Mouse (Mus musculus) forelimb bud, embryonic 11.5 days (tissue): ENCODE data around the gene Cdkn2d.
"Not testable (repeated sequence)": the region's sequence is repeated elsewhere in the genome, so short reads cannot be mapped to it uniquely, and the experiment has no call there.

ENCODE experiments used
- DNase-seq: peaks from one replicate; pipeline ENCODE4 v3.0.0-alpha.2; 2012; ENCODE audit warnings: low read depth, low spot score

The Cdkn2d gene

DNA sequence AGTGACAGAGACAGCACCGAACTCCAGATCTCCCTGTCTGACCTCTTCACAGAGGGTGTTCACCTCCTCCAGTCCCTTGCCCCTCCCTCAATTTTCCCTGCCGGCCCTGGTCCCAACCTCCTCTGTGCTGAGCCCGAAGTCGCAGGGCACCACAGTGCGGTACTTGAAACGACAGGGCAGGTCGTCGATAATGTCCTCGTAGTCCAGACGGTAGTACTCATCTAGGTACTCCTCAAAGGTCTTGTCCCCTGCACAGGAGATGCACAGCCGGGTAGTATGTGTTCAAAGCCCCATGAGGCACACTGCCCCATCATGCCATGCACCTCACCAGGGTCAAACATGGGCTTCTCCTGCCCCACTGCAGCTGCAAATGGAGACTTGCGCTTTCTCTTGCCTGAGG is 15.5 kb downstream of the Cdkn2d start:
- DNase-seq = no peak

DNA sequence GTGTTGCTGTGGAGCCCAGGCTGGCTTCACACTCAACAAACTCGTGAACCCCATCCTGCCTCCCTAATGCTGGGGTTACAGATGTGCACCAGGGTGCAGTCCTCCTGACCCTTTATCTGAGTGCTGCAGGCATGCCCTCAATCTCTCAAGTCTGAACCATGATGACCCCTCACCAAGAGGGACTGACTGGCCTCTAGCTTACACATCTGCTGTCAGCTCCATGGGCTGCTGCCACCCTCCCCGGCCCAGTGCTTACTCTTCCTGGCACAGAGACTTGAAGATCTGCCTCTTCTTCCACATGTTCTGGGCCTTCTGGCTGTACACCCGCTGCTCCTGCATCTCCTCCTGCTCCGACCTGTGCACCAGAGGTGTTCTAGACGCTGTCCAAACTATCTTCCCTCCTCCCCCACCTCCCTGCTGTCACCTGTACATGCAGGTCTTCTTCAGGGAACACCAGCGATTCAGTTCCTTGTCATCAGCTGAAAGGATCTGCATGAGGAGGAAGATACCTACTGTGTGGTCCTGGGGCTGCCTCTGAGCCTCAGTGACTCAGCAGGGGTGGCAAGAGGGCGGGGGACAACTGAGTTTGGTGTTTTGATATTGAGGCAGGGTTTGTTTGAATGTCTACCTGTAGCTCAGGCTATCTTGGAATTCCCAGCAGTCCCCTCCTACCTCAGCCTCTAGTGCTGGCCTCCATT is 16.0 kb downstream of the Cdkn2d start:
- no peak for DNase-seq

DNA sequence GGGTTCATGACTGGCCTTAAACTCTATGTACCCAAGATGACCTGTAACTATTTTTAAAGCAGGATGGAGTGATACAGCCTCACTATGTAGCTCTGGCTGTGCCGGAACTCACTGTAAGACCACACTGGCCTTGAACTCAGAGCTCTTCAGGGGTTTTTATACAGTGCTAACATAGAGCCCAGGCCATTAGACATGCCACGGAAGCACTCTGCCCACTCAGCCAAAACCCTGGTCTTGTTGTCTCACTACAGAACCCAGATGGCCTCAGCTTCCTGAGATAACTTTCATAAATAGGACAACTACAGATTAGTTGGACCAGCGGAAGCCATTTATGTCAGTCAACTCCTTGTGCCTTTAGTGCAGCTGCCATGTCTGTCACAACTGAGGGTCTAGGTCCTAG is 16.9 kb downstream of the Cdkn2d start:
- DNase-seq = no peak

DNA sequence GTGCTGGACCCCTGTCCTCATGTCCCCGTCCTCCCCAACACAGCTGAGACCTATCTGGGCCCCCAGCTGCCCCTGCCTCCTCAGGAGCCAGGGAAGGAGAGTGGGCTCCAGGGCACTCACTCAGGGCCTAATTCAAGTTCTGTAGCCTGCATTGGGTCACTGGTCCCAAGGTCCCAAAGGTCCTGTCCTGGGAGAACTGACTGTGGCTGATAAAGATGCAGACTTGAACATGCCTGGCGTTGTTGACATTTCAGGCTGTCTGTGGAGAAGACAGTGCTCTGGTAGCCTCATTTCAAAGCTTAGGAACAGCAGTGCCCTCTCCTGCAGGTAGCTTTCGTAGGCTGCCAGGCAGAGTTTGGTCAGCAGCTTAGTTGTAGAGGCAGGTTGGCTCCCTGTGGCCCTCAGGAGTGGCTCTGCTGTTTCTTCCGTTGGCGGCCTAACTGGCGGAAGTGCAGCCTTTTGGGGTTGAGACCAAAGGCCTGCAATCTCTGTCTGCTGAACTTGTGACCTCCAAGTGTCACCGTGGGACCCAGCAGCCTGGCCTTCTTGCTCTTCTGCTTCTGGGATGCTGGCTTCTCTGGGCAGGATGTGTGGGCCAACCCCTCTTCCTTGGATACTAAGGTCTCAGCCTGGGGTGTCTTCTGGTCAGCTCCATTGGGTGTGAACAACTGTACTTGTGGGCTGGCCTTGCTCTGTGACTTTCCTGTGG is 17.5 kb downstream of the Cdkn2d start:
- DNase-seq = no peak

DNA sequence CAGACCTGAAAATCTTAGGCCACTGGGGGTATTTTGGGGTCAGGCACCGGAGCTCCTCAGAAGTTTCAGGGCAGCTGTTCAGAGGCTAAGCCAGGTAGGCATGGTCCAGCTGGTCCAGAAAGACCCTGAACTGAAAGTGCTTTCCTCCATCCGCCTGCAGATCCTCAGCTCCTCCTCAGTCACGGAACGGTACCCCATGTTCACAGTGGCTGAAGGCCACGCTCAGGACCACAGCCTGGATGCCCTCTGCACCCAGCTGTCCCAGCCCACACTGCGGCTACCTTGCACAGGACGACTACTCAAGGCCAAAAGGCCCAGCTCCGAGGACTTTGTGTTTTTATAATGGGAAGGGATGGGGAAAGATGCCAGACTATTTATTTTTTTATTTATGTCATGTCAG is 18.1 kb downstream of the Cdkn2d start:
- no peak for DNase-seq

DNA sequence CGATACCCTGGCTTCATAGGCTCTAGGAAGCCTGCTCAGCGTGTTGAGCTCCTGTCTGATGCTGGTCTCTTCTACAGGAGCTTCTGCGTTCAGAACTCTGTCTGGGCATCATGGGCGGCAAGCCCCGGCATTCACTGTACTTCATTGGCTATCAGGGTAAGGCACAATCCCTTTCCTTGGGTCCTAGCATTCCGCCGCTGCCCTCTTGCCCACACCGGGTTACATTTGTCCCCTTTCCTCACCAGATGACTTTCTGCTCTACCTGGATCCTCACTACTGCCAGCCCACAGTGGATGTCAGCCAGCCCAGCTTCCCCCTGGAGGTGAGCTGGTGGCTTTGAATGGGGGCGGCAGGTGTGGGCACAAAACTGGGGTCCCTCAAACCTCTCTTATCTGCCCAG is 18.8 kb downstream of the Cdkn2d start:
- no peak for DNase-seq

DNA sequence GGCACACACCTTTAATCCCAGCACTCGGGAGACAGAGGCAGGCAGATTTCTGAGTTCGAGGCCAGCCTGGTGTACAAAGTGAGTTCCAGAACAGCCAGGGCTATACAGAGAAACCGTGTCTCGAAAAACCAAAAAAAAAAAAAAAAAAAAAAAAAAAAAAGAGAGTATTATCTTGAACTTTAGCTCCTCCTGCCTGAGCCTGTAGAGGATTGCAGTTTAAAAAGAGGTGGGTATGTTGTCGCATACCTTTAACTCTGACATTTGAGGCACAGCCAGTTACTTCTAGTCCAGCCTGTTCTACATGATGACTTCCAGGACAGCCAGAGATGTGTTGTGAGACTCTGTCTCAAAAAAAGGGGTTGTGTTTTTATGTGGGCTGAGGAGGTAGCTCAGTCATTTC is 21.6 kb downstream of the Cdkn2d start:
- not testable (repeated sequence) for DNase-seq

DNA sequence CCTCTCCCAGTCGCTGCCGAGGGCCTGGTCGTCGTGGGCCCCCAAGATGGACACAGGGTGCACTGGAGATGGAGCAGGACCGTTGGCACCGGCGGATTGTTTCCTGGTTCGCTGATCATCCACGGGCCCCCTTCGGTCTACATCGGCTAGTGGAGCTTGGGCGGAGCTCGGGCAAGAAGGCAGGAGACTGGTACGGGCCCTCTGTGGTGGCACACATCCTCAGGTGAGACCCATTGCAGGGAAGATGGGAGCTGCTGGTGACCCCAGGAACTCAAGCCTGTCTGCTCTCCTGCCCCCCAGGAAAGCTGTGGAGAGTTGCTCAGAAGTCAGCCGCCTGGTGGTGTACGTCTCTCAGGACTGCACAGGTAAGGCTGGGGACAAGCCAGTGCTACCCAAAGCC is 22.9 kb downstream of the Cdkn2d start:
- no peak for DNase-seq

DNA sequence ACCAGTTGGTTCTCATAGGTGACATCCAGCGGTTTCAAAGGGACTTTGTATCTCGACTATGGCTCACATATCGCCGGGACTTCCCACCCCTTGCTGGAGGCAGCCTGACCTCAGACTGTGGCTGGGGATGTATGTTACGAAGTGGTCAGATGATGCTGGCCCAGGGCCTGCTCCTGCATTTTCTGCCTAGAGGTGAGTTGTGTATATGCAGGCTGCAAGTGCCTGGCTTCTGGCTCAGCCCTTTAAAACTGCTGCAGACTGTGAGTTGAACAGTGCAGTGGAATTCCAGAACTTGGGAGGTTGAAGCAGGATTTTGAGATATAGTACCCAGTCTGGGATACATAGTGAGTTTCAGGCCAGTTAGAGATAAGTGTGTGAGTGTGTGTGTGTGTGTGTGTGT is 24.3 kb downstream of the Cdkn2d start:
- no peak for DNase-seq

DNA sequence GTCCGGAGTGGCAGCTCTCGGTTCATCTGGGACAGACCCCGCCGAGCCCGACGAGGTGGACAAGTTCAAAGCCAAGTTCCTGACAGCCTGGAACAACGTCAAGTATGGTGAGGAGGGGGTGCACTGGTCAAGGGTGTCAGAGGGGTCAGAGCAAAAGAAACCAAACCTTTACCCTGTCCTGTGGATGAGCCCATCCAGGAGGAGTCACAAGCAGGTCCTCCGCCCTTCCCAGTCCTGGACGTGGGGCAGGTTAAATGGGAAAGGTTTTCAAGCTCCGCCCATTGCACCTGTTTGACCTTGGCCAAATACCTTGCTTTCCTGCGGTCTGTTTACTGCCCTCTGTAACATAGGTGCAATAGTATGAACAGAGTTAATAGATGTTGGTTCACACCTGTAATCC is 25.6 kb downstream of the Cdkn2d start:
- no peak for DNase-seq

DNA sequence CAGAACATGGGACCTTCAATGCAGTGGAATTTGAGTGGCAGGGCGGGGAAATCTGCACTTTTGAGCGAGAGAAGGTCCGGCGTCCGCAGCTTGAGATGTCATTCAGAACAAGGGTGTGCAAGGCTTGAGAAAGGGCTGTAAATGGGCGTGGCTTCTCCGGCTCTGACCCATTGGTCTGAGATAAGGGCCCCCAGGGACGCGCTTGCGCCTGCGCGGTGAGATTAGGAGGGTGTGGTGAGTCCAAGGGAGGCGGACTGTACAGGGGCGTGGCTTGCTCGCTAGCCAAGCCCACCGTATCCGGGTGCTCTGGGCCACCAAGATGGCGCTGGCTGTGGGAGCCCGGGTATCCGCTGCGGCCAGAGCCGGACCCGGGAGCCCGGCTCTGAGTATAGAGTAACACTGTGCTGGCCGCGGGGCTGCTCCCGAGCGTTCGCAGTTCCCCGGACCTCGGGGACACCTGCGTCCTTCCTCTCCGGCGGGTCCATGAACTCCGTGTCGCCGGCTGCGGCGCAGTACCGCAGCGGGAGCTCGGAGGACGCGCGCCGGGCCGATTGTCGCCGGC is 26.1 kb downstream of the Cdkn2d start, which contains the start of gene Atg4d:
TSS of gene Atg4d (plus strand) at position 294 of the 562 bp plus-strand sequence.
- DNase-seq = peak; percentile 99

DNA sequence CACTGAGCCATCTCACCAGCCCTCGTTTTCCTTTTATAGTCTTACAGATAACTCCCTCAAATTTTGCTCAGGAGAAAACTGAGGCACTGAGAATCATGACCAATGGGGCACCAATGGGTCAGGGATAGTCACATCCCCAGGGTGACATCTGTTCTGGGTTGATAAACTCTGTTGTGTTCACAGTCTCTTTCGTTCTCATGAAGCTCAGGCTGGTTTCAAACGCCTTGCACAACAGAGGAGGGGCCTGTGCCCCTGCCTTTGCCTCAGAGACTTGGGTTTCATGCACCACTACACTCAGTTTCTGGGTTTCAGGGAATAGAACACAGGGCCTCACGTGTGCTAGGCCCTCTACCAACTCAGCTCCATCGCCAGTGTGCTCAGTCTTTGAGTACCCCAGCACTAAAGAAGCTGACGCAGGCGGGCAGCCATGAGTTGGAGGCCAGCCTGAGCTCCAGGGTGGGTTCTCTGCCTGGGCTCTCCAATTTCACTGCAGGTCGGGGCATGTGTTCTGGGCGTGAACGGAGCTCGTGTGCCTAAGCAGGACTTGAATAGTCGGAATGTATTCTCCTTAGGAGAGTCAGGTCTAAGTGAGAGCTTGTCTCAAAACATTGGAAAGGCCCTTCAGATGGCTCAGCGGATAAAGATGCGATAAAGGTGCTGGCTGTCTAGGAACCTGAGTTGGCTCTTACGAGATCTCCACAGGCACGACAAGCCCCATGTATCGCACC is 26.8 kb downstream of the Cdkn2d start:
- DNase-seq = peak; percentile 54

DNA sequence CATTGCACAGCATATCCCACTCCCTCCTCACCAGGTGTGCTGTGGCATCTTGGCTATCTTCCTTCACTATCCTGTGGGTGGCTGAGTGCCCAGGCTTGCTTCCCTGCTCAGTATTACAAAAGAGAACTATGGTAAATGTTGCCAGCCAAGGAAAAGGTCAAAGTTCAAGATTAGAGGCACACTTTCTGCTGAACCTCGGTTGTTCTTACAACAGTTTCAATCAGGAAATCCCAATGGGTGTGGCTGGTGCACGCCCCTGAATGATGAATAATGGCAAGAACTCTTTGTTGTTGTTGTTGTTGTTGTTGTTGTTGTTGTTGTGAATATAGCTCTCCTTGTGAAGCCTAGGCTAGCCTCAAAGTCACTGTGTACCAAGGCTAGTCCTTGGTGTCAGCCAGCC is 29.4 kb downstream of the Cdkn2d start:
- DNase-seq = no peak

DNA sequence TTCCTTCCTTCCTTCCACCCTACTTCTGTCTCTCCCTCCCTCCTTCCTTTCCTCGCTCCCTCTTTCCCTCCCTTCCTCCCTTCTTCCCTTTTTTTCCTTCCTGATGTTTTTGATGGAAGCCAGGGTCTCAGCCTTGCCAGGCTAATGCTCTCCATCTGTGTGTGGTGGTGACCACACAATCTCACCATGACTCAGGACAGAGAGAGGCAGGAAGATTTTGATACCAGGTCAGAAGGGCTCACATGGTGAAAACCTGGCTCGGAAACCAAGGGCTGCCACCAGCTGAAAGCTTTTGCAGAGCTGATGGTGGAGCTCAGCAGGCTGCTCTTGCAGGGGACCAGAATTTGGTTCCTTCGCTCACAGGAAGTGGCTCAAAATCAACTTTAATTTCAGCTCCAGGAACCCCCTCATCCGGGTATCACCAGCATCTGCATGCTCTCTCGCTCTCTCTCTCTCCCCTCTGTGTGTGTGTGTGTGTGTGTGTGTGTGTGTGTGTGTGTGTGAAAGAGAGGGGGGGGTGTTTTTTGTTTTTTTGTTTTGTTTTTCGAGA is 30.6 kb downstream of the Cdkn2d start:
- no peak for DNase-seq

DNA sequence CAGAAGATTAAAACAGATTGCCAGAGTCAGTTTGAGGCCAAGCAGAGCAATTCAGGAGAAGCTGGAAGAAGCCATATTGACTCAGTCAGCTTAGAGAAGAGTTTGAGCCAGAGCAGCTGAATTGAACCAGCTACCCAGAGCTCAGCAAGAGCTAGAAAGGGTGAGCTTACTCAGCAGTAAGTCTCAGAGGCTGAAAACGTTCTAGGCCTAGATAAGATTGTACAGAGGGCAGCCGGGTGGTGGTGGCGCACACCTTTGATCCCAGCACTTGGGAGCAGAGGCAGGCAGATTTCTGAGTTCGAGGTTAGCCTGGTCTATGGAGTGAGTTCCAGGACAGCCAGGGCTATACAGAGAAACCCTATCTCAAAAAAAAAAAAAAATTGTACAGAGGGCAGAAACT is 34.9 kb downstream of the Cdkn2d start:
- not testable (repeated sequence) for DNase-seq

DNA sequence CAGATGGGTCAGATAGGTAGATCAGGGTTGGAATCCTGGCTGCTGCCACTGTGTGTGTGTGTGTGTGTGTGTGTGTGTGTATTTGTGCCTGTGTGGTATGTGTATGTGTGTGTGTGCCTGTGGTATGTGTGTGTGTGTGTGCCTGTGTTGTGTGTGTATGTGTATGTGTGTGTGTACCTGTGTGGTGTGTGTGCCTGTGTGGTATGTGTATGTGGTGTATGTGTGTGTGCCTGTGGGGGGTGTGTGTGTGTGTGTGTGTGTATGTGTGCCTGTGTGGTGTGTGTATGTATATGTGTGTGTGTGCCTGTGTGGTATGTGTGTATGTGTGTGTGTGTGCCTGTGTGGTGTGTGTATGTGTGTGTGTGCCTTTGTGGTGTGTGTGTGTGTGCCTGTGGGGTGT is 36.5 kb downstream of the Cdkn2d start:
- no peak for DNase-seq

DNA sequence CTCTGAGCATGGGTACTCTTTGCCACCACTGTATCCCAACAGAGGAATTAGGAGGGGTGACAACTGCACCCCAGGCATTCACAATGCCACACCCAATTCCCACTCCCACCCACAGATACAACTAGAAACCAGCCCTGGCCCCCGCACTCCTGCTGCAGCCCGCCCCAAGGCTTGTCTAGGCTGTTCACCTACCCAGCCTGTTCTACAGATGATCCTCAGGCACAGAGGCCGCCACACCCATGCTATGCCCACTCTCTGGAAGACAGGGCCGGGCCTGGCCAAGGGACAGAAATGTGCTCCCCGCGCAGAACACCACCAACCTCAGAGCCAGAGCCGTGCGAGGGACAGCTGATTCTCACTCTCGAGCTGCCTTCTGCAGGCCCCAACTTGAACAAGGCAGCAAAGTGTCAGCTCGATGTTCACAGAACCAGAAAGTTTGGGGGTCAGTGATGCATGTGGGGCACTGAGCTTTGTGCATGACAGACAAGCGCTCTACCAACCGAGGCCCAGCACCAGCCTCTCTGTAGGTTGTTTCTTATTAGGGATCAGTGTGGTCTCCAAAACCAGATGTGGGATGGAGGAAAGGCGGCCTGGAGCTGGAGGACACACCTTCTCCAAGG is 40.0 kb downstream of the Cdkn2d start:
- DNase-seq = no peak

DNA sequence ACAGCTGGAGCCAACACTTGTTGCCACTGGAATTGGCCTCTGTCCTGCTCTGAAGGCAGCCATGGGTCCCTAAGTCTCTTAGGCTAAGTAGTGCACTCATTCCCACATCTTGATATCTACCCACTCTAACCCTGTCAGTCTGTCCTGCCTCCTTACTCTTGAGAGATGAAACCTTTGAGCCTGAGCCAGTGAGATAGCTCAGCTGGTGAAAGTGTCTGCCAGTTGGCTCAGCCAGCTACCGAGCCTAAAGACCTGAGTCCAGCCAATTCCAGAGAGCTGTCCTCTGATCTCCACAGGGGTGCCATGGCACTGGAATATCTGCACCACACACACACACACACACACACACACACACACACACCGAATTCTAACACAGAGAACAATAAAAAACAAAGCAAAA is 40.7 kb downstream of the Cdkn2d start:
- no peak for DNase-seq

DNA sequence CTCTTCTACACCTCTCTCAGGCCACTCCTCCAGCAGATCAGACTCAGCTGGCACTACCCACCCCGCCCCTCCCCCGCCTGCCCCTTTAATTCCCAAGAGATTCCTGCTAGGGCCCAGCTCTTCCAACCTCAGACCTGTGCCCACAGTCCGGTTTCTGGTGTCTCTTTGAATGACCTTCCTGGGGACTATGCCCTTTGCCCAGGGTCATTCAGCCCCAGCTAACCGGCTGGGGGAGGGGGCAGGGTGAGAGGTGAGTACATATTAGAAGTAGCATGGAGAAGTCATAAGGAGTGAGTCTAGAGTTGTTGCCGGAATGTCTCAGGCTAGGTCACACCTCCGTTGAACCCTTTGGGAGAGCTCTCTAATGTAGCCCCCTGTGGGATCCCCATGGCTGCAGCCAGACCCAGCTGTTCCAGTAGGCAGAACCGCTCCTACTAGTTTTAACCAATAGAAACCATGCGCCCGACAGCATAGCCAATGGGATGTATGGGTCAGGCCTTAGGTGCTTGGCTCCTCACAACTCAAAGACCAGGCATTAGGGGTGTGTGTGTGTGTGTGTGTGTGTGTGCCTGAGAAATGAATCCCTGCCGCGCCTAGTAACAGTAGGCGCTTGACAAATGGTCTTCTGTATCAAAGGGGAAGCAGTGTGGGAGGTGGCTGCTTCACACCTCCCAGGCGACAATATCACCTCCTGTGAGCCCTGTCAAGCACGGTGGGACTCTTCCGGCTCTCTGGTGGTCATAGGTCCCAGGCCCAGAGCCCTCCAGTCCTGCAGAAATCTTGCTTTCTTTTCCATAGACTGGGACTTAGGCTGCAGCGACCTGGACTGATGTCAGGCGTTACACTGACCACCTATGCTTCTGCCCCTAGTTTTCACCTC is 41.3 kb downstream of the Cdkn2d start:
- DNase-seq = no peak

DNA sequence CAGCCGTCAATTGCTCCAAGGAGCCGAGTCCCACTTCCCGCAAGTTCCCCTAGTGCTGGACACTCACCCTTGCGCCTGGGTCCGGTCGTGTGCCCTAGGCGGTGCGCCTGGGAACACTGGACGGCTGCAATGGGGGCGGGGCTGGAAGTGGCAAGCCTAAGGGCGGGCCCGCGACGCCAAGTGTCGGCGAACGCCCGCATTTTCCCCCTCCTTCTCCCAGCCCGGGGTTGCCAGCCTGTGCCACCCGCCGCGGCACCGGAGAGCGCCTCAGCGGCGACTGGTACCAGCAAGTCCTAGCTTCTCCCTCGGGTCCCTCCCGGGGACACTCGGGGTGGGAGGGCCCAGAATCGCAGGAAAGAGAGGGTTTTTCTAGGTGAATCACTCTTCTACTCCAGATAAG is 42.9 kb downstream of the Cdkn2d start, which contains the start of gene S1pr5:
TSS of gene S1pr5 (minus strand) at position 118 of the 400 bp plus-strand sequence.
- no peak for DNase-seq

DNA sequence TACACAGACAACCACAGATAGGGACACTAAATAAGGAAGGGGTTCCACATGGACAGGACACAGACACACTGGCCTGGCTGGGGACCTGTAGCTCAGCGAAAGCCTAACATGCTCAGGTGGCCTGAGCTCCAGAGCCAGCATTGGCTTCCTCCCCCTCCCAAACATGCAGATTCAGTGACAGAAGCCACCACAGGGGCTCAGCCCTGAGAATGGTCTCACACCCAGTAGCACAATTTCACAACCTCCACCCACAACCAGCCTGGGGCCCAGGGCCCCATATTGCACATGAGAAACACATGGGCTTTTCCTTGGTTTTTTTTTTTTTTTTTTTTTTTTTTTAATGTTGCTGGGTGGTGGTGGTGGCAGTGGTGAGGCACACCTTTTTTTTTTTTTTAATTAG is 44.9 kb downstream of the Cdkn2d start:
- DNase-seq = no peak
